Mouse (Mus musculus): Measurements from ENCODE around the gene Vegfc. TPM values are rescaled to one million over a fixed set of nuclear protein-coding genes. Genes with fewer than 3 reads are reported as not detected.

Gene Vegfc
- polyA plus RNA-seq (2012; rRNA removed) = 1.9 and 2.4 TPM in 2 replicates

GRCm38 (mm10) chr8:54077271-54078120, at the start of gene Vegfc:
Gene Vegfc, plus strand, starts transcription at chr8:54077606.
- DNase-seq (ENCODE audit: low read depth, low spot score) = peak; percentile 2
- WGBS = under 1% methylated on average over 66 of the region's 79 CpGs

- WGBS = 78% methylated on average over 1 of the region's 1 CpGs
- DNase-seq (ENCODE audit: low read depth, low spot score) = no peak
Measured at GRCm38 (mm10) chr8:54034584-54034983, 42.8 kb upstream of the Vegfc start.

GRCm38 (mm10) chr8:54042601-54043000, 34.8 kb upstream of the Vegfc start:
- WGBS = 49% methylated on average over 1 of the region's 1 CpGs

GRCm38 (mm10) chr8:54043468-54043867, 33.9 kb upstream of the Vegfc start:
- 83% methylated on average over 1 of the region's 1 CpGs for WGBS
- DNase-seq (ENCODE audit: low read depth, low spot score) = no peak

More at GRCm38 (mm10) chr8:54042601-54043000, 34.8 kb upstream of the Vegfc start:
- no peak for DNase-seq (ENCODE audit: low read depth, low spot score)

- 50% methylated on average over 1 of the region's 1 CpGs for WGBS
- no peak for DNase-seq (ENCODE audit: low read depth, low spot score)
Measured at GRCm38 (mm10) chr8:54053210-54053609, 24.2 kb upstream of the Vegfc start.

GRCm38 (mm10) chr8:54065492-54065891, 11.9 kb upstream of the Vegfc start:
- 37% methylated on average over 4 of the region's 4 CpGs for WGBS
- no peak for DNase-seq (ENCODE audit: low read depth, low spot score)

- peak; percentile 7 for DNase-seq (ENCODE audit: low read depth, low spot score)
- 31% methylated on average over 1 of the region's 1 CpGs for WGBS
Measured at GRCm38 (mm10) chr8:54076301-54076700, 1.1 kb upstream of the Vegfc start.

- under 1% methylated on average over 28 of the region's 28 CpGs for WGBS
- peak; percentile 10 for DNase-seq (ENCODE audit: low read depth, low spot score)
Measured at GRCm38 (mm10) chr8:54076791-54077270, 575 bp upstream of the Vegfc start.

GRCm38 (mm10) chr8:54078121-54078440, 675 bp downstream of the Vegfc start:
- DNase-seq (ENCODE audit: low read depth, low spot score) = peak; percentile 53
- 0% methylated on average over 1 of the region's 1 CpGs for WGBS

- WGBS = 15% methylated on average over 11 of the region's 11 CpGs
- peak; percentile 4 for DNase-seq (ENCODE audit: low read depth, low spot score)
Measured at GRCm38 (mm10) chr8:54079001-54079400, 1.6 kb downstream of the Vegfc start.

- peak; percentile 7 for DNase-seq (ENCODE audit: low read depth, low spot score)
Measured at GRCm38 (mm10) chr8:54079601-54080000, 2.2 kb downstream of the Vegfc start.

- no peak for DNase-seq (ENCODE audit: low read depth, low spot score)
- WGBS = 80% methylated on average over 6 of the region's 6 CpGs
Measured at GRCm38 (mm10) chr8:54085896-54086295, 8.5 kb downstream of the Vegfc start.

GRCm38 (mm10) chr8:54087114-54087513, 9.7 kb downstream of the Vegfc start:
- DNase-seq (ENCODE audit: low read depth, low spot score) = no peak
- WGBS = 78% methylated on average over 2 of the region's 2 CpGs

GRCm38 (mm10) chr8:54089204-54089603, 11.8 kb downstream of the Vegfc start:
- no peak for DNase-seq (ENCODE audit: low read depth, low spot score)
- 47% methylated on average over 4 of the region's 4 CpGs for WGBS

- no peak for DNase-seq (ENCODE audit: low read depth, low spot score)
- WGBS = 84% methylated on average over 2 of the region's 2 CpGs
Measured at GRCm38 (mm10) chr8:54089901-54090300, 12.5 kb downstream of the Vegfc start.

GRCm38 (mm10) chr8:54100058-54100457, 22.7 kb downstream of the Vegfc start:
- WGBS = 51% methylated on average over 6 of the region's 6 CpGs

GRCm38 (mm10) chr8:54114581-54114980, 37.2 kb downstream of the Vegfc start:
- no peak for DNase-seq (ENCODE audit: low read depth, low spot score)
- WGBS = 45% methylated on average over 3 of the region's 3 CpGs

More at GRCm38 (mm10) chr8:54100058-54100457, 22.7 kb downstream of the Vegfc start:
- DNase-seq (ENCODE audit: low read depth, low spot score) = no peak

- DNase-seq (ENCODE audit: low read depth, low spot score) = no peak
Measured at GRCm38 (mm10) chr8:54120115-54120514, 42.7 kb downstream of the Vegfc start.

GRCm38 (mm10) chr8:54121942-54122341, 44.5 kb downstream of the Vegfc start:
- 44% methylated on average over 3 of the region's 3 CpGs for WGBS
- no peak for DNase-seq (ENCODE audit: low read depth, low spot score)

More at GRCm38 (mm10) chr8:54120115-54120514, 42.7 kb downstream of the Vegfc start:
- WGBS = 89% methylated on average over 7 of the region's 7 CpGs

- DNase-seq (ENCODE audit: low read depth, low spot score) = no peak
- 38% methylated on average over 1 of the region's 1 CpGs for WGBS
Measured at GRCm38 (mm10) chr8:54122345-54122744, 44.9 kb downstream of the Vegfc start.

- no peak for DNase-seq (ENCODE audit: low read depth, low spot score)
- 92% methylated on average over 2 of the region's 2 CpGs for WGBS
Measured at GRCm38 (mm10) chr8:54130558-54130957, 53.2 kb downstream of the Vegfc start.

Data from large intestine, adult 2 months (tissue).